Mouse (Mus musculus) kidney, adult 2 months (tissue): ENCODE data around the gene Apaf1.

Experiments used
- CTCF ChIP-seq: fragments of 200-500 bp; conservative IDR thresholded peaks from 2 replicates; pipeline ENCODE4 v1.5.1; 2011; ENCODE audit warnings: low read depth, mild to moderate bottlenecking, control low read depth, low read length, moderate library complexity, mixed read lengths; ENCODE audit not compliant: insufficient read depth, insufficient read length
- POLR2A ChIP-seq: fragments of 200-500 bp; IDR thresholded peaks from one replicate; pipeline ENCODE4 v1.6.1; 2011; ENCODE audit warnings: low read depth, low read length, control low read depth

DNA sequence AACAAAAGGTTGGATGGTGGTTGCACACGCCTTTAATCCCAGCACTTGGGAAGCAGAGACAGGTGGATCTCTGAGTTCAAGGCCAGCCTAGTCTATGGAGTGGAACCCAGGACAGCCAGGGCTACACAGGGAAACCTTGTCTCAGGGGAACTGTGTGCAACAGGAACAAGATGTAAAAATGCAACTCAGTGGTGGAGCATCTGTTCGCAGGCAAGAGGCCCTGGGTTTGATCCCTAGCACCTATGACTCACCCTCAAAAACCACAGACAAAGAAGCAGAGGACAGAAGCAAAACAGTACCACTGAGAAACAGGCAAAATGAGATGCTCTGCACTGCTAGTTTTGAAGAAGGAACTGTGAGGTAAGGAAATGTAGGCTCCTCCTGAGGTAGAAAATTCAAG, 5.9 kb downstream of the Apaf1 start:
- TF ChIP-seq CTCF = no peak
- TF ChIP-seq POLR2A = no peak
